In the genomic region with DNA sequence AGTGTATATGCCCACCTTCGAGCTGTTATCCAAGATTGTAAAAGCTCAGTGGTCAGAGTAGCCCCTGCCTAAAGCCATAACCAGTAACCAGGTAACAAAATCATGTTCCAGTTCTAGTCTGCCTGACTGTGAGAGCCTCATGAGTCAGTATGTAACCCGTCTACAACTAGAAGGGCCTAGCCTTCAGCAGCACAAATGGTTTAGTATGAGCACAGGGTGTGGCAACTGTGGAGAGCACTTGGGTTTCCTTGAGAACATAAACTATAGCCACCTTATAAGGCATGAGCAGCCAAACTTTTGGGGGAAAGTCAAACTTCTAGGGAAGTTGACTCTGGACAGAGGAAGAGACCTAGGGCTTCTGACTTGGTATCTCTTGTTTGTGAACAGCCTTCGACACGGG, we compare ENCODE assay signal across 21 mouse cellular contexts.
DNase-seq lines count a peak whose midpoint lies in the region; ATAC-seq and TF ChIP-seq lines count a peak whose summit lies in the region.
"Had no signal": no experiment of that assay in that cellular context is flagged by ENCODE, and none has a peak within 500 bp of the region (broad histone marks: within the 10 kb centered on the region; RNA-seq: fewer than 3 reads in every experiment).

No protein-coding gene starts in this region.

- TF ChIP-seq CTCF in heart, adult 2 months (IDR thresholded peaks at IDR 0.05): no peak
- TF ChIP-seq CTCF in lung, adult 2 months (IDR thresholded peaks at IDR 0.05; ENCODE audit: insufficient read depth, low read length): no peak

- 91% methylated on average over 4 of the region's 4 CpGs for WGBS in heart, adult 2 months
- 85% methylated on average over 4 of the region's 4 CpGs for WGBS in lung, embryonic 16.5 days
- 89% methylated on average over 4 of the region's 4 CpGs for WGBS in lung, adult 2 months

- H3K4me2 ChIP-seq in lung, embryonic 16.5 days (ENCODE audit: low read depth, low read length): no peak overlapping the region
- H3K4me2 ChIP-seq: embryonic facial prominence, embryonic 12.5 days; forebrain, embryonic 13.5 days; forebrain, embryonic 15.5 days had no signal

- intact Hi-C loops in heart, adult 2 months (cut with DNase I): no loop called here
- intact Hi-C loops in heart, postnatal 25 days (cut with DNase I): loop anchor here (5.0 kb wide), 1 partner anchor 85 kb away; no protein-coding TSS in a partner anchor

- no peaks in the 10 kb centered on the region for H3K9me3 ChIP-seq in lung, embryonic 16.5 days (ENCODE audit: control insufficient read depth, low read length)
- H3K9me3 ChIP-seq: embryonic facial prominence, embryonic 10.5 days; embryonic facial prominence, embryonic 12.5 days; forebrain, embryonic 13.5 days; forebrain, embryonic 15.5 days had no signal

- no peak for TF ChIP-seq EP300 in heart, adult 2 months (IDR thresholded peaks at IDR 0.05; ENCODE audit: insufficient read depth, low read depth, low read length)

- no peaks in the 10 kb centered on the region for H3K4me1 ChIP-seq in heart, adult 2 months (ENCODE audit: control insufficient read depth, insufficient read depth, low read length)
- H3K4me1 ChIP-seq in lung, embryonic 16.5 days (replicated peaks; ENCODE audit: control insufficient read depth, insufficient read depth, low read length): no peaks in the 10 kb centered on the region
- no peaks in the 10 kb centered on the region for H3K4me1 ChIP-seq in lung, adult 2 months (ENCODE audit: control insufficient read depth, insufficient read depth, low read length)
- H3K4me1 ChIP-seq: embryonic facial prominence, embryonic 12.5 days; forebrain, embryonic 15.5 days had no signal

- peak overlapping the region; percentile 20 for H3K27ac ChIP-seq in heart, adult 2 months
- H3K27ac ChIP-seq in lung, embryonic 16.5 days (ENCODE audit: low read length): no peak overlapping the region
- H3K27ac ChIP-seq: embryonic facial prominence, embryonic 10.5 days; embryonic facial prominence, embryonic 12.5 days; forebrain, embryonic 13.5 days; forebrain, embryonic 15.5 days had no signal

- peaks cover 2% of the 10 kb centered on the region; the same call in 1 of the 2 replicates for H3K36me3 ChIP-seq in heart, adult 2 months (ENCODE audit: control insufficient read depth, insufficient read depth, low read length)
- H3K36me3 ChIP-seq in lung, embryonic 16.5 days (ENCODE audit: control insufficient read depth, insufficient read depth, low read length): peaks cover 11% of the 10 kb centered on the region
- H3K36me3 ChIP-seq: forebrain, embryonic 15.5 days; G1E had no signal

- peak; percentile 68; the same call in 1 of the 2 replicates for ATAC-seq in lung, embryonic 16.5 days (ENCODE audit: low read depth)
- ATAC-seq: activated CD4-positive, CD25-positive, alpha-beta regulatory T cell, adult 4 months; CD4-positive, CD25-positive, alpha-beta regulatory T cell, adult 4 months; forebrain, embryonic 13.5 days; forebrain, embryonic 15.5 days; Patski had no signal

- no peak overlapping the region for H3K4me3 ChIP-seq in heart, adult 2 months
- no peak overlapping the region for H3K4me3 ChIP-seq in lung, embryonic 16.5 days (ENCODE audit: low read length)
- H3K4me3 ChIP-seq in lung, adult 2 months (replicated peaks; ENCODE audit: extremely low read depth, low read depth, low read length): no peak overlapping the region
- H3K4me3 ChIP-seq: embryonic facial prominence, embryonic 10.5 days; embryonic facial prominence, embryonic 12.5 days; forebrain, embryonic 13.5 days; forebrain, embryonic 15.5 days had no signal

- no peak overlapping the region for H3K9ac ChIP-seq in heart, adult 2 months (ENCODE audit: low read depth, low read length)
- no peak overlapping the region for H3K9ac ChIP-seq in lung, embryonic 16.5 days (ENCODE audit: low read length)
- H3K9ac ChIP-seq: embryonic facial prominence, embryonic 12.5 days; forebrain, embryonic 13.5 days; forebrain, embryonic 15.5 days had no signal

- peaks cover 2% of the 10 kb centered on the region; the same call in 1 of the 2 replicates for H3K79me2 ChIP-seq in heart, adult 2 months (replicated peaks; ENCODE audit: control insufficient read depth, insufficient read depth, low read length)

- DNase-seq in heart, adult 2 months: no peak
- no peak for DNase-seq in heart, postnatal 25 days (ENCODE audit: low spot score)
- DNase-seq in lung, adult 2 months: no peak
- DNase-seq in lung, postnatal 25 days (ENCODE audit: low spot score): peak; percentile 15
- no peak for DNase-seq in lung, postnatal 14 days
- DNase-seq: adrenal gland, adult 8-10 months; adrenal gland, postnatal 14 days; adrenal gland, postnatal 36 days; B cell, adult 2 months; cerebellum, adult 11-12 months; cerebellum, postnatal 10 days had no signal

- no peaks in the 10 kb centered on the region for H3K27me3 ChIP-seq in heart, adult 2 months (ENCODE audit: control insufficient read depth, insufficient read depth, low read length)
- no peaks in the 10 kb centered on the region for H3K27me3 ChIP-seq in lung, embryonic 16.5 days (ENCODE audit: control insufficient read depth, insufficient read depth, low read depth, low read length)
- H3K27me3 ChIP-seq: CH12.LX; embryonic facial prominence, embryonic 12.5 days; forebrain, embryonic 13.5 days; forebrain, embryonic 15.5 days; Patski had no signal

- no peak for TF ChIP-seq POLR2A in heart, adult 2 months (IDR thresholded peaks at IDR 0.05; ENCODE audit: insufficient read depth, low read depth, low read length)
- TF ChIP-seq POLR2A in lung, adult 2 months (IDR thresholded peaks at IDR 0.05; ENCODE audit: borderline replicate concordance, extremely low read depth, low read depth, low read length): no peak
